Mouse (Mus musculus) natural killer cell, adult 2 months (primary cell): Measurements from ENCODE around the gene Il11ra2.
"Not testable (repeated sequence)": the region's sequence is repeated elsewhere in the genome, so short reads cannot be mapped to it uniquely, and the experiment has no call there.

Source experiments
- DNase-seq, 2 experiments: peaks; one replicate each; pipeline ENCODE4 v3.0.0; 2022; ENCODE audit warnings: low spot score in 2 of 2

The Il11ra2 gene

DNA sequence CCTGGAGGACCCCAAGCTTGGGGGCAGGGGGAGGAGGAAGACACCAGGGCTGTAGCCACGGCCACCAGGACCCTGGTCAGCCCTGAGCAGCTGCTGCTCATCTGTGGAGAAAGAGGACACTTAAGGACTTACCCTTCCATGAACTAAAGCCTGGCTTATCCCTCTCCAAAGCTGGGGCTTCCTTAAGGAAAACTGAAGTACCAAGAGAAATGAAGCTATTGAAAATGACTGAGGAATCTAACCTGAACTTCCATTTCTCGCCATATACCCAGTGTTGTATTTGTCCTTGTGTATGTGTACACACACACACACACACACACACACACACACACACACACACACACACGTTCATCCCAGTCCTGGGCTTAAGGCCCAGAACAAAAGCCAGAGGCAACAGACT, at the start of gene Il11ra2:
Gene Il11ra2, minus strand, starts transcription at position 101 of the 400 bp plus-strand sequence.
- DNase-seq, result not testable (repeated sequence)

- not testable (repeated sequence) for DNase-seq
Measured at GRCm38 (mm10) chr4:42682183-42682524, 20.5 kb upstream of the Il11ra2 start.

GRCm38 (mm10) chr4:42681473-42682182, 19.9 kb upstream of the Il11ra2 start:
- not testable (repeated sequence) for DNase-seq

DNA sequence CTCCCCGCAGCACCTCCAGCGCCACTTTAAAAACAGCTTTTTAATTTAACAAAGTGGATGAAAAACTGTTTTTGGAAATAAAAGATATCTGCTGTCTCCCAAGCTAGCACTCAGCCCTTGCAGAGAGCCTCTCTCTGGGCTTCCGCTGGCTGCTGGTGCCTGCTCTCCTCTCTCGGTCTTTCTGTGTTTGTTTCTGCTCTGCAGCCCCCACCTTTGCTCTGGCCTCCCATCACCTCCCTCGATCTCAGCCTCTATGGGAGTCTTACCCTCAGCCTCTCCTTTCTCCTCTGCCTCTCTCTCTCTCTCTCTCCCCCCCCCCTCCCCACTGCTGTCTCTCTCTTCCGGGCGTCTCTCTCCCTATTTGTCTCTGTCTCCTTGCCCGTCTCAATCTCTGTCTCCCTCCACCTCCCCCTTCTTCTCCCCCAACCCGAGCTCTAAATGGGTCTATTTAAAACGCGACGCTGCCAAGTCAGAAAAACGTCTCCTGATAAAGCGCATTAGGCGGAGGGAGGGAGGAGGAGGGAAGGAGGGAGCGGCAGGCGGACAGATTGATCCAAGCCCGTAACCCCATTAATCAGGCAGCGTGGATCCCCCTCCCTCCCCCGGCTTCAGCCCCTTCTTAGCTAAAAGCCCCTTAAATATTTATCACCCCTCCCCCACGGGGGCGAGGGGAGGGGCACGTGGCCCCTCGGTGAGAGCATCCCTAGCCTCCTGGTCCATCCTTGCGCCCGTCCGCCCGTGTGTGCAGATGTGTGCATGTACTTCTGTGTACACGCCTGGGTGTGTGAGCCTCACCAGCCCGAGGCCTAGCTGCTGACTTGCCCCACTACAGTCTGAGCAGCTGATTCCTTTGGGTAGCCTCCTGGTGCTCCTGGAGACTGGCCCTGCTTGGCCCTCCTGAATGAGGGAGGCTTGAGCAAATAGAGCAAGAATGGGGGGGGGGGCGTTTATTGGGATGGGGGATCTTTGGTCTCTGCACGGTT, 19.0 kb upstream of the Il11ra2 start:
- DNase-seq, result not testable (repeated sequence)

- not testable (repeated sequence) for DNase-seq
Measured at GRCm38 (mm10) chr4:42679365-42679764, 17.7 kb upstream of the Il11ra2 start.

DNA sequence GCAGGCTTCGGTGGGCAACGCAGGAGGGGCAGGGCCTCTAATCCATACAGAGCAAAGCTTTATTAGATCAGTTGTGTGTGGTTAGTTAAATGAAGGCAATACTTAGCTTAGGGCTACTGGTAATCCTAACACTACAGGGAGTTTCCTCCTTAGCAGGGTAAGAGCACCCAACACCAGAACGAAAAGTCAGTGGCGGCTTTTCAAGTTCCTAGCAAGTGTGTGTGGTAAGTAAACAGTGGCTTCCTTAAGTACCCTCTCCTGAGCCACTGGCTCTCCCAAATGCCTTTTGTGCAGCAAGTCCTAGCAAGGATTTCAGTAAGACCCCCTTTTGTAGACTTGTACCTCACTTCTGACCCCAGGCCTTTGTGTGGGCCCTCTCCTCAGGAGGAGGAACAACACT, 13.7 kb upstream of the Il11ra2 start:
- DNase-seq, result not testable (repeated sequence)

- not testable (repeated sequence) for DNase-seq
Measured at GRCm38 (mm10) chr4:42654951-42655350, 6.7 kb downstream of the Il11ra2 start, which contains the start of gene Ccl27b. Gene Ccl27b, plus strand, starts transcription at chr4:42655251.

DNA sequence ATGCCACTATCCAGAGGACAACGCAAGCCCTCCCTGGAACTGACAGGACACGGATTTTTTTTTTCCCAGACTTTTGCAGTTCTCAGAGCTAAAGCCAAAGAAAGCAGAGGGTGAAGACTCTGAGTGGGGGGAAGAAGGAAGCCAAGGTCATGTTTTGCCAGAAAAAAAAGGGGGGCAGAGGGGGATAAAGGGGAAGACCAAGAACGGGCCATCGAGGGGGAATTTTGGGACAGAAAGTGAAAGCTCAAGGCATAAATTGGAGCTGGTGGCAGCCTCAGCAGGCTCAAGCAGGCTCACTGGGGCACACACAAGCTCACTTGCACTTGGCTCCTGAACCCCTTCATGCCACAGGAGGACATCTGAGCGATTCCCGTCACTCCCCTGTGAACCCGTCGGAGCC, 32.3 kb downstream of the Il11ra2 start, which contains the start of gene Gm2564:
Gene Gm2564, plus strand, starts transcription at position 301 of the 400 bp plus-strand sequence.
- not testable (repeated sequence) for DNase-seq

GRCm38 (mm10) chr4:42611895-42612294, 49.8 kb downstream of the Il11ra2 start, which contains the start of gene Gm10591:
Gene Gm10591, plus strand, starts transcription at chr4:42612195.
- DNase-seq, result not testable (repeated sequence)
